Mouse (Mus musculus): ENCODE measurements around the gene Fyn.
A peak's percentile ranks its signal among the peaks of the same experiment; 100 is the strongest.

Fyn gene

DNA sequence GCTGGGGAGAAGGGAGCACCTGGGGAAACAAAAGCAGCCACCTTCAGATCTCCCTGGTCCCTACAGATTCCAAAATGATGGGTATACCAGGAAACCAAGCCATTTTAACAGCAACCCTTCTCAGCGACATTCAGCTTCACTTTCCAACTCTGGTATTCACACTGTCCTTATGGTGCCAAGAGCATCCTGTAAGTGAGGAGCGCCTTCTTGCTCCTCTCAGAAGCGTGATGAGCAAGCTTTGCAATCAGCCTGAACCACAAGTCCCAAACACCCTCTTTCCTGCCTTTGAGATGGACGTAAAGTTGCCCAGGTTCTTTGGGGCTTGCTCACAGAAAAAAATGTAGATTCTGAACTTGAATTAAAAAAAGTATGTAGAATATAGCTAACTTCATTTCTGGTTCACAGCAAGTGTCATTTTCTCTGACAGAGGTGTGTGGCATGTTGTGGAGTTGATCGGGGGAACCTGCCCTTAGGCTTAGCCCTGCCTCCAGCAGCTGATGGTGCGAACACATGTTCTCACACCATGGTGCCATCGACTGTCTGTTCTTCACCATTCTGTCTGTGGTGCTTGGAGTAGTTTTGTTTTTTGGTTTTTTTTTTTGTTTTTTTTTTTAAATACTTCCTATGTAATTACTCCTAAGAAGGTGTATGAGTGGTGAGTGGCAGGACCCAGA is 102.5 kb downstream of the Fyn start:
- DNase-seq (ENCODE audit: extremely low spot score): no peak

DNA sequence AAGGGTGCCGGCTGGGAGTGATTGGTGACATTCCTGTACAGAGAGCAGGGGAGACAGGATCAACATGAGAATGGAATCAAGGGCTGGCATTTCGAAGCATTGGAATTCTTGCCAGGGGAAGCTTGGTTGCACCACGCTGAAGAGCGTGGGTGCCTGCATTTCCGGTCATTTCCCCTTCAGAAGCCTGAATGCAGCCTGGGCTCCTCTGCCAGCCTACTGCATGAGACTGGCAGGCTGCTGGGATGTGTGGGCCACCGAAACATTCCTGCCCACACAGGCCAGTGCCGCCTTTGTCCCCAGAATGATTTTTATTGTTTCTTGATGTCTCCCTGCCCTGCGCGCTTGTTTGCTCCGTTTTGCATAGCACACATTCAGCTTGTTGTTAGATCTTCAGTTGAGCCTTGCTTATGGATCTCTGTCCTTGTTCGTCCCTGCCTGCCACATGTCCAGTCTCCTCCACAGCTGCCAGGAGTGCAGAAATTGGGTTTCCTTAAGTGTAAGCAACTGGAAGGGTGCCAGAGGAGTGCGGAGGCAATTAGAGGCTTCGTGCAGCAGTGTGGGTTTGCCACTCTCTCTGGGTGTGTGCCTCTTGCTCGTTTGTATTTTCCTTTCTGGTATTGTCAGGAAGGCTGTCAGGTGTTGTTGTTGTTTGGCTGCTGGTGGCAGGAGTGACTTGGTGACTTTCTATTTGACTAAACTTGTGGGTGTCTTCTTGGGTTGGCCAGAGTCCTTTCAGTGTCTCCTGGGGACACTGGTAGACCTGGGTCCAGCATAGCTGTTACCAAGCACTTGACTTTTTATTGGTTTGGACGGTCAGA is 103.3 kb downstream of the Fyn start:
- DNase-seq (ENCODE audit: extremely low spot score): no peak

DNA sequence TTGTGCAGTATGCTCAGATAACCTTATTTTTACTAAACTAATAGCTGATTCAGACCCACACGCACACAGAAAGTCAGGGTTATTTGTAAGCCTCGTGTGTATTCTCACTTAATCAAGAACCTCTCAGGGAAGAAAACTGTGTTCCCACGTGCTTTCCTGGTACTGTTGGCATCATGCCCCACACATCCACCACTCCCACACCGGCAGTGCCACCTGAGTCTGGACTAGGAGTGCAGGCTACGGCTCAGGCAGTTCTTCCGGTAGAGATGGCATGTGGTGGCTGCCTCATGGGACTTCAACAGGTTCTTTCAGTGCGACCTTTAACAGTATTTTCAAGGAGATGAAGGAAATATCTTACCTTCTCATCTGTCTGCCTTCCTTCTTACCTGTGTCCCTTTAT is 104.3 kb downstream of the Fyn start:
- DNase-seq (ENCODE audit: extremely low spot score): no peak

DNA sequence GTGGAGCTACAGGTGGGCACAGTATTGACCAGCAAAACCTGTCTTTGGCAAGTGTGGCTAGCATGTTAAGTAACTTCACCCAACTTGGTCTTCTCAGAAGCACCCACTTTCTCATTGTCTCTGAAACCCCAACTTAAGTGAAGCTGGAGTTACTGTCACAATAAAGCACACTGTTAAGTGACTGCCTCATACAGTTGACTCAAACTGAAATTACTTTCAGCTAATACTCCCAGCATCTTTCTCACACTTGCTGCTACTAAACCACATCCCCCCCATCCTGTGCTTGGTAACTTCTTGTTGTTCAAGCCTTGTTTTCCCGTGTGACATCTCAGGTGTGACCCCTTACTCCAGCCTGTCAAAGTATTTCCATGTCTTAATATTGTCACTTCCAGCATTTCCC is 110.7 kb downstream of the Fyn start:
- DNase-seq (ENCODE audit: extremely low spot score): no peak

DNA sequence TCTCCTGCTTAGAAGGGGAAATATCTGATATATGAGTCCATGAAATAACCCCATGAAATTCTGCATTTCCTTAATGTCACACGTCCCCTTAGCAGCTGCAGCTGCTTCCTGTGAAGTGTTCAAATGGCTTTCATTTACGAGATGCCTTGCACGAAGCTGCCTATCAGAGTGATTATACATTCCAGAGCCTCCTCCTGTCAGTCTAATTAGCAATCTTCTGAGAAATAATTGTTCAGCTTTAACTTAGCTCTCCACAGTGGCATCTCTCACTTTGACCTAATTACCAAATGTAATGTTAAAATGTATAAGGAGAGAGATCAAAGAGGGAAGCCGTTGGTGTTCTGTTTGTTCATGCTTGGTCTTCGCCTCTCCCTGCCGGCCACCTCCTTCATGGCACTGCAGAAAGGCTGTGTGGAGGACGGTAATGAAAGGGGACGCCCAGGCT is 115.7 kb downstream of the Fyn start:
- peak; percentile 45 for DNase-seq (ENCODE audit: extremely low spot score)

DNA sequence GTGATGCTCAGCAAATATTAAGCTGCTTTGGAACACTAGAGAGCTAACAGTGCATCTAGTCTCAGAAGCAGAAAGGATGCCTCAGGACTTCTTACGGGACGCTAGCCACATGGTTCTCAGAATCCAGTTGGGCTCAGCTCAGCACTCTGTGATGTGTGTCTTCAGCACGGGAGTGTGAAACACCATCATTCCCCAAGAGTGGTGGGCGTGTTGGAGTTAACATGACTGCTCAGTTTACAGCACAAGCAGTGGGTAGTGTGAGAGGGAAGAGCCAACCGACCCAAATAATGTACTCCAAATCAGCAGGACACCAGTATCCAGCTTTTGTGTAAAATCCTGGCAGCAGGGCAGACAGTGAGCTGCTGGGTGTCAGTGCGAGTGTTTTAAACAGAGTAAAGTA is 116.2 kb downstream of the Fyn start:
- DNase-seq (ENCODE audit: extremely low spot score): no peak

DNA sequence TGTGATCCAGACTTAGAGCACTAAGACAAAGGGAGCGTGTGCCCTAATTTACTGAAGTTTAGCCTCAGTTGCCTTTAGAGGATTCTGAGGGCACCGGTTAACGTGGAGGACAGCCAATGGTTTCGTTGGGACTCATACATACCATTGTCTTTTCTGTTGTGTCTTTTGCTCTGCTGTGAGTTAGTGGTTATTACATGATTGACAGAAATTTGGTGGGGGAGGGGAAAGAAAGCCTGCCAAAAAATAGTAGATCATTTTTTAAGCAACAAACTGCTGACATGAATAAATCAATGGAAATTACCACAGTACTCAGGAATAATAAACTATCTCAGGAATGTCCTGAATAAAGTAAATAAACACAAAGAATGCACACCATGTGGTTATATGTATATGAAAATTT is 117.3 kb downstream of the Fyn start:
- no peak for DNase-seq (ENCODE audit: extremely low spot score)

DNA sequence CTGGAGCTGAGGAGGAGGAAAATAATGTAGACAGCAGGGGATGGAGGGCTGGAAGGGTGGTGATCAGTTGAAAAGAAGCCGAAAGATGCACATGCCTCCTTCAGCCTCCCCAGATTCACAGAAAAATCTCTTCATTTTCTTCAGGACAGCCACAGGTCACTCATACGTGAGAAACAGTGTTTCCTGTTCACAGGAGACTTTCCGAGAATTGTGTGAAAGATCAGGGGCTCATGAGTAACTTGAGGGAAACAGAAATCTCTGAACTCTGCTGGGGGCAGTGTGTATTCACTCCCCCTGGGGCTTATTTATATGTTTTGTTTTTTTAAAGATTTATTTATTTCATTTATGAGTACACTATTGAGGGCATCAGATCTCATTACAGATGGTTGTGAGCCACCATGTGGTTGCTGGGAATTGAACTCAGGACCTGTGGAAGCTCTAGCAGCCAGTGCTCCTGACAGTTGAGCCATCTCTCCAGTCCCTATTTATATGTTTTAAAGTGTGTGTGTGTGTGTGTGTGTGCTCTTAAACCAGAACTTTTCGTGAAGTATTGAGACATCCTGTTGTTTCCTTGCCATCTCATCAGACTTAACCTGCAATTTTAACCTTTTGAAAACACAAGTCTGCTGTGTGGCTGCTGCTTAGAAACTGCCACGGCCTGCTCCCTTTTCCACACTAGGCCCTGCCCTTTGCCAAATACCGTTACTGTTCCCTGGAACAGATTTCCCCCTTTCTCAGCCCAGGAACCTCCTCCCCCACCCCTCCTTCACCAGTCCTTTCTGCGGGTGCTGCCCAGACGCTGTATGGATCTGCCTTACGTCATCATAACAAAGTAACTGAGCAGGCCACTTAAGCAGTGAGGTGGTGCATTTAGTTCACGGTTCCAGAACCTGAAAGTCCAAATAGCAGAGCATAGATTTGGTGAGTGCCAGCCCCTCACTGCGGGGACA is 118.1 kb downstream of the Fyn start:
- DNase-seq (ENCODE audit: extremely low spot score): no peak

DNA sequence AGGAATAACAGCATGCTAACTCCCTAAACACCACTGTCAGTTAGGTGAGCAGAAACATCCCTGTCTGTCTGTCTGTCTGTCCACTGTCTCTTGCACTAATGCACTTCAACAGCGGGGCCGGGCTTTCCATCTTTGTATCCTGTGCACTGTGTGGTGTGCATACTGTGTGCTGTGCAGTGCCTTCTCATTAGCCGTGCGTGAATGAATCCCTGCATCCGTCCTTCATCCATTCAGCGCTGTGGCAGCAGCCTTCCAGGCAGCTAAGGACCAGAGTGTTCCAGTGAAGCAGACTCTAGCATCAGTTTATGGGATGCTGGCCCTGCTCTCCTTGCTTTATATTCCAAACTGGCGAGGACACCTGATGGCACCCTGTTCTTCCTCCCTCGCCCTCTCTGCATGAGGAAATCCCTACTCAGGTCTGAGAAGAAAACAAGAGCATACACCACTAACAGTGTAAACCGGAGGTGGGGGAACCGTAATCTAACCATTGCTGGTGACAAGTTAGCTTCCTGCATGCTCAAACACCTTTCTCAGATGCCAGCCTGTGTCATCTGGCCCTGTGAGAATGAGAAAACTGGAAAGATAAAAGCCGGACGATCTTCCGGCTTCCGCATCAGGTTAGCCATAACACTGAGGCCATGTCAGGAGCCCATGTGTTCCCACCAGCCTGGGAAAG is 119.2 kb downstream of the Fyn start:
- DNase-seq (ENCODE audit: extremely low spot score): no peak

DNA sequence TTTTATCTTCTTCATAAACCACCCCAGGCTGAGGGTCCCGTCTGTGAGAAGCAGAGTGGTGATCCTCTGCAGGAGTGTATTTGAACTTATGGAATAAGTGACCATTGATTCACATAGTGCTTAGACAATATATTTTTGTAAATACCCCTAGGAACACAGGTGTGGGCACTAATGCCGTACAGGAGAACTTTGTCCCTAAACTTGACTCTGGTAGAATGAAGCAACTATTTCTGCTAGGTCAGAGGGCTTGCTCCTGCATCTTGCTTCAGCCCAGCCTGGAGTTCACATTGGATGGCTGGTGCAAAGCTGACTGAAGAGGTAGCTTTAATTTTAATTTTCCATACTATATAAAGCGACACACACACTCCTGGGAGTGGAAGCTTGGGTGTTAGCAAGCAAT is 119.9 kb downstream of the Fyn start:
- no peak for DNase-seq (ENCODE audit: extremely low spot score)

DNA sequence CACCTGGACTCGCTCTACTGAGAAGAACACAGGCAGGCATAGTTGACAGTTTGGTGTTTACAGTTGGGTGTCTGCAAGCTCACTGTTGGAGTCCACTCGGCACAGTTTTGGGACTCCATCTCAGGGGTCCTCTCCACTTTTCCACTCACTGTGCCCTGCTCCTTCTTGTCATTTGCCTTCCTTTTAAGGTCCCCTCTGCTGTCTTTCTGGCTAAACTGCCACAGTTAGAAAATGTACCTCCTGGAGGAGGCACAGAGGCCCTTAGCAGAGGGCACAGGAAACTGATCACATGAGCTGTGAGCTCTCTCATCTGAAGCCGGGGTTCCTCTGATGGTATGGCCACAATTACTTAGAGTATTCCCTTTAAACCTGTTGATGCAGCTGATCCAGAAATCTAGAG is 120.3 kb downstream of the Fyn start:
- DNase-seq (ENCODE audit: extremely low spot score): no peak

DNA sequence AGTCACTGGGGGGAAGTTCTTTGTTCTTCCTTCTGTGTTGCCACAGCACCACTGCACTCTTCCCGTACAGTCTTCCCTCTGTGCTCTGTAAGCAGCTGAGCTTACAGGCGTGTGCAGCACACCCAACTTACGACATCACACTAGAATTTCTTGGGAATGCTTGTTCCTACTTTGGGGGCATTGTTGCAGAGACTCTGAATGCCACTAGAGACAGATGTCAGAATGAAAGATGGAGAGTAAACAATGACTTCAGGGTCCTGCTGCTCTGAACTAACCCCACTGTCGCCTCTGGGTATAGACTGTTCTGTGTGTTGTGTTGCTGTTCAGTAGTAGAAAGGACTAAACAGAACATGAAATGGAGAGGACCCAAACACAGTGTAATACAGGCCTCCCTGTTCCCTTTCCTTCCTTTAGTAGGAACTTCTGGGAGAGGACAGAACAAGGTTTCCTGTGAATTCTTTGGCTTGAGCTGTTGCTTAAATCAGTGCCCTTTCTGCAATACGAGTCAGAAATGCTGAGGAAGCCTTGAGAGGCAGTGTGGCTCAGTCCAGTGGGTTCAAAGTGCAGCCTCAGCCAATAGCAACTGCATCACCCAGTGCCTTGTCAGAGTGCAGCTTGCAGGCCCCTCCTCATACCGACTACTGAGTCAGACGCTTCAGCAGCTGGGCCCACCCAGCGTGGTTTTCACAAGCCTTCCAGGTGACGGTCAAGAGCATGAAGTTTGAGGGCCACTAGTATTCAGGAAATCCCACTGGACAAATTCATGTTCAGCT is 121.9 kb downstream of the Fyn start:
- DNase-seq (ENCODE audit: extremely low spot score): peak; percentile 19

DNA sequence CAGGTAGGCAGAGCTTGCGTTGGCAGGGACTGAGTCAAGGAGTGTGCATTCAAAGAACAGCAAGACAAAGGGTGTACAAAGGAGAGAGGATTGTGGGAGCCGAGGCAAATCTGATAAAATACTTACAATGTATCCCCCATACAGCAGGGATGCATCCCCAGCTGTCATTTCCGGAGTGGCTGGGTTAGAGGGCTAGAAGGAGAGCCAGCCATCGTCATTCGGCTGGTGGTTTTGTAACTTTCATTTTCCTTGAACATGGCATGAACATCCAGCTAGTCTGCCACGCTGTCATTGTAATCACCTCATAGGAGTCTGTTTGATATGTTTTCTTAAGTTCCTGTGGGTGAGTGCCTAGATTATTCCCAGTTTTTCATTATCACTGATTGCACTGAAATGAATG is 123.5 kb downstream of the Fyn start:
- DNase-seq (ENCODE audit: extremely low spot score): no peak

DNA sequence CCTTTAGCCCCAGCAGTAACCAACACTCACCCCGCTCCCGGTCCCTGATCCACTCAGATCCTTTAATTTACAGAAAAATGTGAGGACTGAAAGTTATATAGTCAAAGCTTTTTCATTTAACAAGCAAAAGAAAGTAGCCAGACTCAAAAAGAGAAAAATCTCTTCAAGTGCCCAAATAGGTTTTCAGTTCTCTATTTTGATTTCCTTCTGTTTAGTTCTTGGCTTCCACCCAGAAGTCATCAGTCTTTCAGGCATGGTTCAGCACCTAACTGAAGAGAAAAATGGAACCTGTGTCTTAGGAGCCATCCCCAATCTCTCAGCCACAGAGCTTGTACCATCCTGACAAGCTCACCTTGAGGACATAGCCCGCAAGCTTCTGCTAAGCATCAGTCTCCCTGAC is 124.4 kb downstream of the Fyn start:
- no peak for DNase-seq (ENCODE audit: extremely low spot score)

DNA sequence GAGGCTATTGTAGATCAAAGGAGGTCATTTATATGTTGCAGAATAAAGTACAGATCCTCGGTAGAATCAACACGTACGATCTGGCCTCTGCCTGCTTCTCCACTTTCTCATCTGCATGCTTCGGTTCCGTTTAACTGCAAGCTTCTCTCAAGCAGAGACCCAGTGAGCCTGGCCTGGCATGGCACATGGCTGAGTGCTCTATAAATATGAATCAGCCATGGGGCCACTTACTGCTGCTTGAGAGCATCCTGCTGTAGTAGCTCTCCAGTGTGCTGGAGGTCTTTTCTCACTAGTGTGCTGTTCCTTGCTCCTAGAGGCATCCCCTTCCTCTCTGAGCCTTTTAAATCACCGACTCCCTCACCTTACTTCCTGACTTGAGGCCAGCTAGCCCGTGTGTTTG is 130.0 kb downstream of the Fyn start:
- DNase-seq (ENCODE audit: extremely low spot score): no peak

DNA sequence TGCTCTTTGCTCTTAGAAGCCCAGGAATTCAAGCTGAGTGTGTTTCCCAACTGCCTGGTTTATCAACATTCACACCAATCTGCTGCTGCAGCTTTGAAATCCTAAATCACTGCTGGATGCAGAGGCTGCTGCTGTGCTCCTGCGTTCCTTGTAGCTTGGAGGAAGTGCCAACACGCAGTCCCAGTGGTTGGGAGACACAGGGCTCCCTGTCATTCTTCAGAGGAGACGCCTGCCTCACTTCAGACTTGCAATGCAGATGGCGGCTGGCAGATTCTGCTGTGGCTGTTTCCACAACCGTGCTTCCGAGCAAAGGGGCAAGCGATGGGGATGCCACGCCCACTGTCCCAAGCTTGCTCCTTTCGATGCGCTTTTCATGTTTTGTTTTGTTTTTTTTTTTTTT is 132.9 kb downstream of the Fyn start:
- no peak for DNase-seq (ENCODE audit: extremely low spot score)

DNA sequence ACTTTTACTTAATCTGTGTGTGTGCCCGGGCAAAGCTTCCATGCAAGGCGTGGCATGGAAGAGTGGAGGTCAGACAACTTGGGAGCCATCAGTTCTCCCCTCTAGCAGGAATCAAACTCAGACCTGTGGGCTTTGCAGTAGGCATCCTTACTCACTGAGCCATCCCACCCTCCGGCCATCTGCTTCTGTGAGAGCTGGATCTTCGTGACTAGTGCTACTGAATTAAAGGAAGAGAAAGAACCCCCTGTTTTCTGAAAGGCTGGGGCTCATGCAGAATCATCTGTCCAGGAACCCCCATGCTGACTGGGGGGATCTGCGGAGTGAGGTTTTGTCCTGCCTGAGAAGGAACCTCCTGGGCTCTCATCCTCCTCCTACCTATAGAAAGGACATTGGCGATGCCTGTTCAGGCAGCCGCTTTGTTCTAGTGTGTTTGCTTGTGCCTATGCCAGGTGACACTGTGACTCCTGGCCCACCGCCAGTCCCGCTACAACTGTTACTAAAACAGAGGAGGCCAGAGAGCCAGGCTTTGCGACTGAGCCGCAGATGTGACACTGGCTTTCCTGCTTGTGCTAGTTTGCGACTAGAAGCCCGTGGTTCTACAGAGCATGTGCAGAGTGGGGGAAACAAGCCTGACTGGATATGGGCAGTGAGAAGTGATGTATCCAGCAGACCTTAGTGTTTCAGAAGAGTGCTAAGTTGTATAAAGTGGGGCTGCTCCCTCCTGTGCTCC is 133.5 kb downstream of the Fyn start:
- DNase-seq (ENCODE audit: extremely low spot score): no peak

DNA sequence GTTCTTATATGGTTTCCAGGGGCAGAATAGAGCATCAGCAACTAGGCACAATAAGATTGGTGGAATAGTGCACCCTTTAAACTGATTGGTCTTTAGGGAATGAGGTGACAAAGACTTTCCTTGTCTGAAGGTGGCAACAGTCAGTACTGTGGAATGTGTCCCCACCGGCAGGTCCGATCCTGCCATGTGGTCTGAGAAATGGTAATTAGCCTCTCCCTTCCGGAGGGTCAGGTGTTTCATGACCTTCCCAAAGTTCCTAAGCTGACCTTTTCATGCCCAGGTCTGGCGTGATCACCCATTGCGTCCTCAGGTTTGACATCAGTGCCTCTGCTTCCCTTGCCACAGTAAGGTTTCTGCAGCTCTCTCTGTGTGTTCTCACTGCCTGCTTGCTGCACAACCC is 134.7 kb downstream of the Fyn start:
- no peak for DNase-seq (ENCODE audit: extremely low spot score)

DNA sequence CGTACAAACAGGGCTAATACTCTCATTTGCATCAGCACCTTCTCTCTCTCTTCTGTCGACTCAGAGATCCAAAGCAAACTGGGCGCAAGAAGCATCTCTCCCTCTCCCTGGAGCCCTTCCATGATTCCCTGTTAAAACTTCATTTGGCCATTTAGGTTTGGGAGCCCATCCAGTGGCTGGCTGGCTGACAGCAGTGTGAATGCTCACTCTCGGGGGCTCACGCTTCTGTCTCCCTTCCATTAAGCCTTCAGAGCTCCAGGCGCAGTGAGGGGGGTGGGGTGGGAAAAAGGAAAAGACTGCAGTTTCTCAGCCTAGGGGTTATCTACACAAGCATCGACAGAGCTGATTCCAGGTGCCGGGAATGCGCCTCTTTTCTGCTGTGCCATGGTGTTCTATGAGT is 136.4 kb downstream of the Fyn start:
- DNase-seq (ENCODE audit: extremely low spot score): no peak

DNA sequence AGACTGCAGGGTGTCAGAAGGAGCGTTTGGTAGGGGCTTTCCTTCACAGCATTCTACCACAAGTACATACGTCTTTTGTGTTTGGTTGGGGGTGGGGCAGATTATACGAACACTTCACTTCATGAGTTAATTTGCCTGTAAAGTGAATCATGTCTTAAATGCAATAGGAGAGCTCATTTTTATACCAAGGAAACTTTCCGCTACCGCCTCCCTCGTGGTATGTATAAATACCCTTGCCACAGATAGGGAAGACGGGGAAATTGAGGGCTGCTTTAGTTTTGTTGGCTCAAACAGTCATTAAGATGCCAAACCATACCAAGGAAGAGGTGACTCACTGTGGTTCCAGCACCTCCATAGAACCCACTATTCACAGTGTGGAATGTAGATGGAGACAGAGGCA is 137.0 kb downstream of the Fyn start:
- no peak for DNase-seq (ENCODE audit: extremely low spot score)
